Mouse (Mus musculus): Measurements from ENCODE around the gene Ndufa5. TPM values are rescaled to one million over a fixed set of nuclear protein-coding genes. Genes with fewer than 3 reads are reported as not detected.

The Ndufa5 gene
- polyA plus RNA-seq, 2 experiments: 38.9 to 326 TPM

- TF ChIP-seq POLR2A (IDR thresholded peaks at IDR 0.05; ENCODE audit: borderline replicate concordance, extremely low read depth, insufficient read depth, insufficient read length): no peak
- Histone ChIP-seq H3K36me3 (ENCODE audit: control insufficient read depth, insufficient read depth, low read length) (no peaks in the 10 kb centered on the region), H3K4me3 (replicated peaks; ENCODE audit: low read length) (peak overlapping the region; percentile 6; the same call in 1 of the 2 replicates), H3K4me2 (replicated peaks; ENCODE audit: low read depth, low read length, severe bottlenecking) (peak overlapping the region; percentile 34), H3K4me1 (ENCODE audit: control insufficient read depth, insufficient read depth, low read length) (peaks cover 7% of the 10 kb centered on the region), H3K27ac (replicated peaks; ENCODE audit: low read depth, low read length) (no peak overlapping the region), H3K9me3 (ENCODE audit: control insufficient read depth, low read length) (no peaks in the 10 kb centered on the region), H3K9ac (ENCODE audit: low read depth, low read length, severe bottlenecking) (no peak overlapping the region), H3K27me3 (ENCODE audit: control insufficient read depth, insufficient read depth, low read length) (no peaks in the 10 kb centered on the region)
- WGBS: 26% methylated on average over 4 of the region's 4 CpGs
- peak; percentile 59 for DNase-seq (ENCODE audit: low spot score)
- ATAC-seq (ENCODE audit: low FRiP score, low read depth): no peak
Measured at GRCm38 (mm10) chr6:24530166-24530565, 2.4 kb upstream of the Ndufa5 start.

GRCm38 (mm10) chr6:24528064-24528243, 141 bp upstream of the Ndufa5 start, which contains the start of gene Asb15:
TSS of gene Asb15 (plus strand) at chr6:24528144.
- WGBS: 46% methylated on average over 2 of the region's 2 CpGs
- Histone ChIP-seq H3K9me3 (ENCODE audit: control insufficient read depth, low read length) (no peaks in the 10 kb centered on the region), H3K4me3 (replicated peaks; ENCODE audit: low read length) (peak within 1 kb of the TSS; percentile 81), H3K36me3 (ENCODE audit: control insufficient read depth, insufficient read depth, low read length) (0 out of 2 replicates have a peak, but pooled peaks cover 5% of the 10 kb centered on the region), H3K4me2 (replicated peaks; ENCODE audit: low read depth, low read length, severe bottlenecking) (peak within 1 kb of the TSS; percentile 67), H3K27me3 (ENCODE audit: control insufficient read depth, insufficient read depth, low read length) (no peaks in the 10 kb centered on the region), H3K4me1 (ENCODE audit: control insufficient read depth, insufficient read depth, low read length) (peaks cover 7% of the 10 kb centered on the region), H3K9ac (ENCODE audit: low read depth, low read length, severe bottlenecking) (peak within 1 kb of the TSS; percentile 73), H3K27ac (replicated peaks; ENCODE audit: low read depth, low read length) (0 out of 2 replicates have a peak within 1 kb of the TSS, but pooled peaks have one; percentile 61)
- peak; percentile 4; the same call in 1 of the 2 replicates for ATAC-seq (ENCODE audit: low FRiP score, low read depth)
- no peak for DNase-seq (ENCODE audit: low spot score)
- no peak for TF ChIP-seq POLR2A (IDR thresholded peaks at IDR 0.05; ENCODE audit: borderline replicate concordance, extremely low read depth, insufficient read depth, insufficient read length)

GRCm38 (mm10) chr6:24525705-24526104, 2.1 kb downstream of the Ndufa5 start:
- no peak overlapping the region for H3K4me2 ChIP-seq (replicated peaks; ENCODE audit: low read depth, low read length, severe bottlenecking)
- no peak overlapping the region for H3K27ac ChIP-seq (replicated peaks; ENCODE audit: low read depth, low read length)
- no peak for TF ChIP-seq POLR2A (IDR thresholded peaks at IDR 0.05; ENCODE audit: borderline replicate concordance, extremely low read depth, insufficient read depth, insufficient read length)
- no peak for DNase-seq (ENCODE audit: low spot score)
- no peak overlapping the region for H3K9ac ChIP-seq (ENCODE audit: low read depth, low read length, severe bottlenecking)
- 91% methylated on average over 3 of the region's 3 CpGs for WGBS
- no peak overlapping the region for H3K4me3 ChIP-seq (replicated peaks; ENCODE audit: low read length)
- H3K36me3 ChIP-seq (ENCODE audit: control insufficient read depth, insufficient read depth, low read length): peaks cover 23% of the 10 kb centered on the region
- H3K27me3 ChIP-seq (ENCODE audit: control insufficient read depth, insufficient read depth, low read length): no peaks in the 10 kb centered on the region
- H3K9me3 ChIP-seq (ENCODE audit: control insufficient read depth, low read length): no peaks in the 10 kb centered on the region
- ATAC-seq (ENCODE audit: low FRiP score, low read depth): no peak
- peaks cover 7% of the 10 kb centered on the region for H3K4me1 ChIP-seq (ENCODE audit: control insufficient read depth, insufficient read depth, low read length)

GRCm38 (mm10) chr6:24516197-24516596, 11.6 kb downstream of the Ndufa5 start:
- no peak overlapping the region for H3K4me2 ChIP-seq (replicated peaks; ENCODE audit: low read depth, low read length, severe bottlenecking)
- H3K9me3 ChIP-seq (ENCODE audit: control insufficient read depth, low read length): no peaks in the 10 kb centered on the region
- no peak for TF ChIP-seq POLR2A (IDR thresholded peaks at IDR 0.05; ENCODE audit: borderline replicate concordance, extremely low read depth, insufficient read depth, insufficient read length)
- no peaks in the 10 kb centered on the region; the same call in 1 of the 2 replicates for H3K4me1 ChIP-seq (ENCODE audit: control insufficient read depth, insufficient read depth, low read length)
- ATAC-seq (ENCODE audit: low FRiP score, low read depth) (no peak), DNase-seq (ENCODE audit: low spot score) (peak; percentile 16)
- no peaks in the 10 kb centered on the region for H3K27me3 ChIP-seq (ENCODE audit: control insufficient read depth, insufficient read depth, low read length)
- H3K4me3 ChIP-seq (replicated peaks; ENCODE audit: low read length): no peak overlapping the region
- peaks cover 23% of the 10 kb centered on the region for H3K36me3 ChIP-seq (ENCODE audit: control insufficient read depth, insufficient read depth, low read length)
- H3K9ac ChIP-seq (ENCODE audit: low read depth, low read length, severe bottlenecking): no peak overlapping the region
- 39% methylated on average over 2 of the region's 2 CpGs for WGBS
- no peak overlapping the region for H3K27ac ChIP-seq (replicated peaks; ENCODE audit: low read depth, low read length)

- Histone ChIP-seq H3K27me3 (ENCODE audit: control insufficient read depth, insufficient read depth, low read length) (no peaks in the 10 kb centered on the region), H3K27ac (replicated peaks; ENCODE audit: low read depth, low read length) (no peak within 1 kb of the TSS), H3K4me2 (replicated peaks; ENCODE audit: low read depth, low read length, severe bottlenecking) (no peak within 1 kb of the TSS), H3K4me3 (replicated peaks; ENCODE audit: low read length) (no peak within 1 kb of the TSS), H3K9me3 (ENCODE audit: control insufficient read depth, low read length) (no peaks in the 10 kb centered on the region), H3K9ac (ENCODE audit: low read depth, low read length, severe bottlenecking) (peak within 1 kb of the TSS; percentile 25; the same call in 1 of the 2 replicates), H3K36me3 (ENCODE audit: control insufficient read depth, insufficient read depth, low read length) (peaks cover 16% of the 10 kb centered on the region; the same call in 1 of the 2 replicates), H3K4me1 (ENCODE audit: control insufficient read depth, insufficient read depth, low read length) (no peaks in the 10 kb centered on the region; the same call in 1 of the 2 replicates)
- 28% methylated on average over 13 of the region's 13 CpGs for WGBS
- 0 out of 2 replicates have a peak, but pooled peaks have one; percentile 44 for ATAC-seq (ENCODE audit: low FRiP score, low read depth)
- no peak for TF ChIP-seq POLR2A (IDR thresholded peaks at IDR 0.05; ENCODE audit: borderline replicate concordance, extremely low read depth, insufficient read depth, insufficient read length)
- peak; percentile 21 for DNase-seq (ENCODE audit: low spot score)
Measured at GRCm38 (mm10) chr6:24514552-24515284, 13.1 kb downstream of the Ndufa5 start, which contains the start of gene Iqub. TSS of gene Iqub (minus strand) at chr6:24515067.
